Mouse (Mus musculus) hematopoietic stem cell, adult 5-6 weeks (primary cell): ENCODE measurements at regions not wholly inside any gene's neighbourhood (a gene's known extent, or its start where the extent isn't known, plus 50 kb on each side); places are given as distances from the start of the nearest gene placed in this dataset.

ENCODE experiments used
- ATAC-seq, 2 experiments: fragments of 125-278 bp in 1 of 2; replicated peaks in 1 of 2; 2 replicates each; pipeline ENCODE4 v1.8.0; 2016 to 2017; ENCODE audit warnings: inconsistent platforms in 2 of 2, mild to moderate bottlenecking in 2 of 2, moderate number of reproducible peaks in 2 of 2, low read depth in 1 of 2, moderate TSS enrichment in 1 of 2; ENCODE audit not compliant: low FRiP score in 2 of 2, poor library complexity in 2 of 2, severe bottlenecking in 2 of 2, insufficient read depth in 1 of 2, low TSS enrichment in 1 of 2

DNA sequence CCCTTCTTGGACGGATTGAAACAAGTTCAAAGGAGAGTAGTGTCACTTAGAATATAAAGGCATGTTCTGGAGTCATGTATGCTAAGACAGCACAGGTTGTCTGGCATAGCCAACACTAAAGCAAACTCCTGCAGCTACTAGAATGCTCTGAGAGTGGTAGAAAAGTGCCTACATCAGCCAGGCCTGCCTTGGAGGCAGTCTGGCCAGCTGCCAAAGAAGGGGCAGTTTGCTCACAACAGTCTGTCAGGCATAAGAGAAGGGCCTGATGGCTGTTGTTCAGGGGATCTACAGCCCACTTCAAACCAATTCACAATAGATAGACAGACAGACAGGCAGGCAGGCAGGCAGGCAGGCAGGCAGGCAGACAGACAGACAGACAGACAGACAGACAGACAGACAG lies 136.5 kb upstream of the Dap start:
- ATAC-seq = no peak

DNA sequence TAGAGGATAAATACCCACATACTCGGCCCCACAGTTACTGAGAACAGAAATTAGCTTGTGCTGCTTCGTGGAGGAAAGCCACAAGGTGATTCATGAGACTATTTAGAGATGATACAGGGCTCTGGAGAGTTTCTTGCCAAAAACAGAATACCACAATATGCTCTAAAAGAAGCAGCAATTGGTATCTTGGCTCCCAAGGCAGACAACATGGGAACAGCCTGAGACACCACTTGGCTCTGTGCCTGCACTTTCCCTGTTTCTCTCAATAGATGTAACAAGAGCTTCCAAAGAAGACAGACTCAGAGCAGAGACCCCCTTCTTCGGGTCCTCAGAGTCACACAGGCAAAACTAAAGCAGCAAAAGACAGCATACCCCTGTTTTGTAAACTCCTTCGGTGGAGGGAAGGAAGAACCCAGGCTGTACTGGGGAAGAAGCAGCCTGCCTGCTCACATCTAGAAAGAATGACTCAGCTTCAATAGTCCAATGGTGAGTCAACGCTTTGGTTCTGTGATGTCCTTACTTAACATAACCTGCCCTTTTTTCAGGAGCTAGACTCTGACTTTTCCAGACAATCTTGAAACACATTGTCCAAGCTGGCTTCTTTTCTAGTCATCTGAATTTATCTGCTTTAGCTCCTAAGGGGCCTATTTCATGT lies 132.1 kb upstream of the Dap start:
- ATAC-seq = no peak

DNA sequence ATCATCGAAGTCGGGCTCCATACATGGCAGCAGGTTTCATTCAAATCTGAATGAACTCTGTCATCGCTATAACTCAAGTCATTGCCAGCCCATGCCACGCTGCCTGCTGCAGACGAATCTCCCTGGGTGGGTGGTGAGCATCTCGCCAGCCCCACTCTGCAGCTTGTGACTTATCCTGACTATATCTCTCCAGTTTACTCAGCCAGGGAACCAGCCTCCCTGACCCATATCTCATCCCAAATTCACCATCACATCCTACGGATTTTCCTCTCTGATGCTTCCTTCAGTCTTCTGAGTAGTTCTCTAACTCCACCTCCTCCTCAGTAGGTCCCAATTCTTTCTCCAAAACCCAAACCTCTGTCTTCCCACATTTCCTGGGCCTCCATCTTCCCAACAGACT lies 127.9 kb upstream of the Dap start:
- ATAC-seq = no peak

DNA sequence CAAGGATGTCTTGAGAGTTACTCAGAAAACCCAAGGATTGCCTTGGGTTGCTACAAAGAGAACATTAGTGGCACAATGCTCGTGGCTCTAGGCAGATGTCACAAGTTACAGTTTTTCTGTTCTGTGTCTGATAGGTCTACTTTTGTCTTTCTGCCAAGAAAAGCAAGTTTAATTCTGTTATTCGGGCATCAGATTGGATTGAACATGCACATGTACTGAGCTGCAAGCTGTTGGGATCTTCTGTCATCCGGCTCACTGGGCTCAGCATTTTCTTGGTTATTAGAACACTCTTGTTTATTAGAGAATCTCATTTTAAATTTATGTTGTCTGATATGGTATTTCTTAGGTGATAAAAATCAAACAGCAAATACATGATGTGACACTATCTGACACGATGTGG lies 126.8 kb upstream of the Dap start:
- ATAC-seq = no peak

DNA sequence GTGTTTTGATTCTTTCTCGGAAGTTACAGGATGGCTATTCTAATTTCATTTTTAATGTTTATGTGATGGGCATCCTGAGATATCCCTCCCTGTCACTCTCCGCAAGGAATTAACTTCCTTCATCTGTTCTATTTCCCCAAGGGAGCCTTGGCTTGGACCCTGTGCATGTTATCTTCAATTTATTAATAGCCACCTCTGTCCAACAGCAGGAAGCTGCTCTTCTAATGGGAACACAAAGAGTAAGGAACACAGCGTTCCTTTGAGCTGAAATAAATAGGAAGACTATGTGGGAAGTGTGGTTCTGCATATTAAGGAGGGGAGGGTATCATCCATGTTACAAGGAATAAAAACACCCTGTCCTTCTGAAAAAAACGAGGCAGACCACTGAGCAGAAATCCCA lies 119.4 kb upstream of the Dap start:
- ATAC-seq = no peak

DNA sequence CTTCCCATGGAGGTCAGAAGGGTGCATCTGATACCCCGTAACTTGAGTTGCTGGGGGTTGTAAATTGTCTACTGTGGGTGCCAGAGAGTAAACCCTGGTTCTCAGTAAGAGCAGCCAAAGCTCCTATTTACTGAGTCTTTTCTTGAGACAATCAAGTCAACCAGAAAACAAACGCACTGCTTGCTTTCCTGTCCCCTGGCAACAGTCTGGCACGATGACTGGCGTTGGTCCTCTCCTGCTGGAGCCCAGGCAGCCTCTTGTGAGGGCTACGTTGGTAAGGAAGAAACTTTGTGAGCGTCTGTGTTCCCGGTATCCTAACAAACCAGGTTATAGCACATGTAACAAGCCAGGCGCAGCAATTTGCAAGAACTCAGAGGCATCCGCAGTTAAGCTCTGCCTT lies 117.2 kb upstream of the Dap start:
- no peak for ATAC-seq

DNA sequence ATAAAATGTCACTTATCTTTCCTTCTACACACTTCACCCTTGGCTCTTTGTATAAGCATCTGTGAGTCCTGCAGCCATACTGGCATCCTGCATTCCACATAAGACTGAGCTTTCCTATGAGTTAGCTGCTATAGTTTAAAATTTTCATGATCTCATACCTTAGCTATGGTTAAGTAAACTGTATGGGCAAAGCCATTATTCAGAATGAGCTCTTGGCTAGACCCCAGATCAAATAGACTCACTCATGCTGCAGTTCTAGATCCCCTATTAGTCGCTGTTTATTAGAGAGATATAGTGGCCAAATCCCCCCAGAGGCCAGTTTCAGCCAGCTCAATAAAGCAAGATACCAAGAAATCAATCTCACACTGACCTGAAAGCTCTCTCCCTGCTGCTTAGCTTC lies 110.9 kb upstream of the Dap start:
- ATAC-seq = no peak

DNA sequence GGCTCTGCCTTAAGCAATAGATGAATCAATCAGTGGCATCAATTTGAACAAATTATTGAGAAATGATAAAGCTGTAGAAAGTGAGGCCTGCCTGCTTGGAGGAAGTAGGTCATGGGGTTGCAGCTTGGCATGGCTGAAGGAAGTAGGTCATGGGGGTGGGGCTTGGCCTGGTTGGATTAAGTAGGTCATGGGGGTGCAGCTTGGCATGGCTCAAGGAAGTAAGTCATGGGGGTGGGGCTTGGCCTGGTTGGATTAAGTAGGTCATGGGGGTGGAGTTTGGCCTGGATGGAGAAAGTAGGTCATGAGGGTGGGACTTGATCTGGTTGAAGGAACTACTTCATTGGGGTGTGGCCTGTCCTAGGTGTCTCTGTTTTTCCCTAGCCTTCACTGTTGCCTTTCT lies 106.8 kb upstream of the Dap start:
- ATAC-seq = no peak

DNA sequence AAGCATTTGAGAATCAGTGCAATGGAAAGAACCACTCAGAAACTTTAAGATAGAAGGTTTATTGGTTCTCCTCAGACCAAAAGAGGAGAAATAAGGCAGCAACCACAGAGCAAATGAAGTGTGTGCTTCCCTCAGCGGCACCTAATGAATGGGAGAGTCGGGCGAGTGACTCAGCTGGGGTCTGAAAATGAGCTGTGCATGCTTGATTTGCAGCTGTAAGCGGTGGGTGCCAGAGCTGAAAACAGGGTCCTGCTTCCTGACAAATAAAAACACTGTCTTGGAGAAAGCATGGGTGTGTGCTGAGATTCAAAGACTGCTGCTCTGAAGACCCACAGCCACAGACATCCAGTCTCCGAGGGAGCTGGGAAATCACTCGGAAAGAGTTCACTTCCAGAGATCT lies 104.0 kb upstream of the Dap start:
- no peak for ATAC-seq

DNA sequence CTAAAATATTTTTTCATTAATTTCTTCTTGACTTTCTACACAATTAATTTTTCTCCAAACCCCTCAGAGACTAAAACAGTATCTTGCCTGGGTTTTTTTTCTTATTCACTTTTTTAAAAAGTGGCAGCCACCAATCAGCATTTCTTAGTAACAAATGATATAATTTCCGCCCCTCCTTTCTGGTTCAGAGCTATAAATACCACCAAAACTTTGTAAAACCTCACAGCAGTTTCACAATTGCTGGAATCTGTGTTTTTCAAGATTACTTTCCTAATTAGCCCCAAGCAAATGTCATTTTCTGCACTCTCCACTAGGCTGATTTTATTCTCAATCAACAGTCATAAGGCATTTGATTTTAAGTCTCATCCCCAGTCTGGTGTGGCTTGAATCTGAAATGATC lies 98.3 kb upstream of the Dap start:
- no peak for ATAC-seq

DNA sequence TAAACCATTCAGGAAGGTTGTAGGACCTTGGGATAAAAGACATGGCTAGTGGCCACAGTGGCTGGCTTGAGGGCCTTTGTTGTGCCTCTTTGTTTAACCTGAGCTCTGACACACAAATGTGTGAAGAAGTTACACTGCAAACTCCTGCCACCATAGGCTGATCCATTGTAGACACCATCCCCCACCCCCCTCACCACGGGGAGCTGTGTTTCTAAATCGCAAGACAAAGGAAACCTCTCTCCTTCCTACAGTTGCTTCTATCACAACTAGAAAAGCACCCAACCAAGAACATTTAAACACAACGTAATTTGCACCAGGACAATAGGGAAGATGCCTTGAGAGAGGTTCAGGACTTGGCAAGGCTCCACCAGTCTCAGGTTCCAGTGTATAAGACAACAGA lies 97.1 kb upstream of the Dap start:
- ATAC-seq = no peak

DNA sequence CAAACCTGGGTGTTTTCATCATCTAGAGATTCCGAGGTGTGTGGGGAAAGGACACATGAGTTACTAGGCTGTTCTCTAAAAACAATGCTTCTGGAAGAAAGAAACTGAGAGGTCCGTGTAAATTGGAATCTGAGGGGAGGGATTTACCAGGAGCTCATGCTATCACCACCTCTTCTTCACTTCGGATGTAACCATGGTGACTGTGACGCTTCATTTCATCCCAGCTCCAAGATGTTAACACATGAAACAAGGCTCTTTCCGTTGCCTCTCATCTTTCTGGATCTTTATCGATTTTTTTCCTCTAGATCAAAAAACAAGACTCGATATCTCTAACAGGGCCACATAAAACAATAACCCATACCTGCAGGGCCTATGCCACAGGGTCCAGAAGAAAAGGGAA lies 89.2 kb upstream of the Dap start:
- ATAC-seq = no peak

DNA sequence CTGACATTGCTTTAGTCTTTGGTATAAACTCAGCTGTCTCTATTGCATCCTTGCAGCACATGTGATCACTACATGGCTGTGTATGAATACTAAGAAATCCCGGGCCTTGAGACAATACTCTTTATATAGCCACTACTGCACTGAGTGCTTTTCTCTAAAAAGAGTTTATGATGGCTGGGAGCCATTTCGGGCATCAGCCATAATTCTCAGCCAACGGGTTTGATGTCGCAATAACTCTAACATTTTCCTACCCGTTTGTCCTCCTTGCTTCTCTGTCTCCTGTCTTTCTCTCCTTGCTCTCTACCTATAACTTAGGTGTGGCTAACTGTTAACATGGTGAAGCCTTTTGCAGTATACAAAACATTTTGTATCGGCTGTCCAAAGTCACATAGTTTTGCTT lies 85.5 kb upstream of the Dap start:
- ATAC-seq = no peak

DNA sequence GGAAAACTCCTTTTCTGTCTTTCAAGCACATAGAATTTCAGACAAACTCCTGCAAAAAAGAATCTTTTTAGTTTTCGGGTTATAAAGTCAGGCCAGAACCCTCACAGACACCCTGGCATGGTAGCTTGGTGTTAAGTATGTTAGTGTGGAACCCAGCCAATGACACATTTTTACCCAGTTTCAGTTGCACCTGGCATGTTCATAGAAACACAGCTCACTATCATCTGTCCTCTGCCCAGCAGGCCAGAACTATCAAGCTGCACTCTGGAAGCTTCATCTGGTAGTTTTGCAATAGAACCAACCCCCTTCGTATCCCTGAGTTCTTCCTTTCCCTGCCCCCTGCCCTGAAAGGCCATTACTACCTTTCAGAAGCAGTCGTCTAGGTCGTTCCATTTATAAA lies 82.4 kb upstream of the Dap start:
- no peak for ATAC-seq

DNA sequence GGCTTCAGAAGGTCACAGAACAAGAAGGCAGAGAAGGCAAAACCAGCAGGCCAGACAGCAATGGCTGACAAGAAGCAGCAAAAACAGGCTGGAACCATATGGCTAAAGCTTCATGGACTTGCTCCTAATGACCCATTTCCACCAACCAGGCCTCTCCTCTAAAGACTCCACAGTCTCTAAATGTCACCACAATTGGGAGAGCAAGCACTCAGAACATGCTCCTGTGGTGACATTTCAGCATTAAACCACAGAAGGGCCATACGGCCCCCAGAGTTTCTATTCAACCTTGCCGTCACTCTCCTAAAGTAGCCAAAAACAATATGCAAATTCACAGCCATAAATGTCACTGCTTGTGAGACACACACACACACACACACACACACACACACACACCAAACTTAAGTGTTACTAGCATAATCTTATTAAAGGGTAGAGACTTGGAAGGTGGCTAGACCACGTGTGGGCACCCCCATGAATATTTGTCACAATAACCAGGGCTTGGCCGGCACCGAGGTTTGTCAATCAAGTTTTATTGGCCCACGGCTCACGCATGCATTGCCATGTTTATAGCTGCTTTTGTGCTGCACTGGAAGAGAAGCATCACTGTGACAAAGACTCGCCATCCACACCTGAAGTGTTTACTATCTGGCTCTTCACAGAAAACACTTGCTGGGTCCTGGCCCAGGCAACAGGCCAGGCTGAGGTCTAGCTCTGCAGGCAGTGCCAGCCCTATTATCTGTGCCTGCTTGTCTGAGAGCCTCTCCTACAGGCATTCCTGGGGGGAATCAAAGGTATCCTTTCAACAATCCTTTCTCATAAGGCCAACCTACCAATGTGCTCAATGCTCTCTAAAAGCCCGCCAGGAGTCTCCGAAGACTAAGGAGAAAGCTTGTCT lies 75.6 kb upstream of the Dap start:
- ATAC-seq = no peak

DNA sequence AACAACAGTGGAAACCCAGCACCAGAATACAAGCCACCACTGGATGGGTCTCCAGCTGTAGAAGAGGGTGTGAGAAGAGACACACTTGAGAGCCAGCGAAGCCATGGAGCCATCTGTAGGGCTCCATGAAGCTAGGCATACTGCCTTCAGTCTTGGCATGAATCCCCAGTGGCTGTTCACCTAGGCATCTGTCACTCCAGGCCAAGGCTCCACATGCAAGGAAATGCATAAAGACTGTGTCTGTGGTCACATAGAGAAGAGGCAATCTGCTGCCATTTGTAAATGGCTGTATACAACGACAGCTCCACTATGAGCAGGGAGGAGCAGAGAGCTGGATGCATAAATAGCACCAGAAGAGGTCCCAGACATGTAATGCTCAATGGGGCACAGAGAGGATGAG lies 74.3 kb upstream of the Dap start:
- ATAC-seq = no peak

DNA sequence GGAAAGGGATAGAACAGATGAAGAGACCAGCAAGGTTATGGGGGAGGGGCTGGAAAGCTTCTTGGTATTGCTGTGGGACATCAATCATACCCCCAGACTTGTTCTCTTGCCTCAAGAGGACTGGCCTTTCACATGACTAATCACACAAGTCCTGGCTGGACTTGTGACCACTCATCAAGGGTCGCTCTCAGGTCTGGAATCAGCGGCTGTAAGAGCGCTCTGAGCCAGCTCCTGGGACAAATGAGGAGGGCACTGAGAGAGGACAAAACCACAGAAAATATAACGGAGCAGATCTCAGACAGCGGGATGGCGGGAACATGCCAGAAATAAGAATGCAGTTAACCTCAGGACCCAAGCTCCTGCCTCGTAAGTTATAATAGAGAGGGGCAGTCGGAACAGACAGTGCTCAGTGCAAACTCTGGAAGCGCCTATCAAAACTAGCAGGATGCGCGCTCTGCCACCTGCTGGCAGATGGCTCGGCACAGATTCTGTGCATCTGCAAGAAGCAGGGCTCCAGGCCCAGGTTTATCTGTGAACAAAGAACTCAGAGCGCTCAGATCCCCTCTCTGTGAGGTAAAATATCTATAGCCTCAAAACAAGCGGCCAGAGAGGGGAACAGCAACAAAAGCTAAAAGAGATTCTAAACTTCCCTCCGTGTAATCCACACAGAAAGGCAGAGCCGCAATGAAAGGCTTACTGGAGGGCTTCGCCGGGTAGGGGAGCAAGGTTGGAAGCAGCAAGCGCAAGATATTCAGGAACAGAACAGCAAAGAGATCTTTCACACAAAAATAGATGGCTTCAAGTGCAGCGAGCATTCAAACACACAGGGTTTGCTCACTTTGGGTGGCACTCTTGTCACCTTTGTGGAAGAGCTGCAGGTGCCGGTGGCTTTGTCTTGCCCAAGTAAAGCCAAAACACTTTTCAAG lies 73.3 kb upstream of the Dap start:
- ATAC-seq = peak in 1 of 2 experiments; percentile 32; a peak in 1 of 4 replicates

DNA sequence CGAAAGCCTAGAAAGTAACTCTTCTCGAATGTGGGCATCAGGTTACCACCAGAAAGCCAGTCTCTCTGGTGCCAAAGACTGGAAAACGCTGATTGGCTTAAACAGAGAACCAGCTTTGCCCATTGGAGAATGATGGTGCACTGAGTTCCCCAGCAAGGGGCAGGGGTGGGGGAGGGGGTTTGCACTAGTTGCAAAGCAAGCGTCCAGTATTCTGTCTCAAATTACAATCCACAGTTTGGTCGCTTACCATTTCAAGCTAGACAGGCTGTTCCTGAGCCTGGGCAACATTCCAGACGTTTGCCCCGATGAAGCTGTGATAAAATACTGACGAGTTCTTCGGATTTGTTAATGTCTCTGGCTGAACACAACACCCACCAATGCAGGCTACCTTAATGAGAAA lies 69.0 kb upstream of the Dap start:
- ATAC-seq = no peak
